Mouse (Mus musculus) CH12.LX (cell line): ENCODE results near the gene Rbm47. TPM values are rescaled to one million over a fixed set of nuclear protein-coding genes. Genes with fewer than 3 reads are reported as not detected.

Experiments
- DNase-seq: peaks from one replicate; pipeline ENCODE4 v3.0.0-alpha.2; 2013; ENCODE audit errors: extremely low read depth
- H3K27ac ChIP-seq: 2 replicates; pipeline ENCODE4 v1.5.1; 2012; ENCODE audit warnings: low read depth, mild to moderate bottlenecking, control low read depth, moderate library complexity; ENCODE audit not compliant: insufficient read depth
- H3K27me3 ChIP-seq: replicated peaks from 2 replicates; pipeline ENCODE3; 2012; ENCODE audit warnings: inconsistent platforms
- H3K36me3 ChIP-seq, 2 experiments: replicated peaks in 1 of 2; 2 replicates each; pipeline versions ENCODE3 to v1.6.1; 2012; ENCODE audit warnings: inconsistent platforms in 1 of 2, low read length in 1 of 2, mild to moderate bottlenecking in 1 of 2, mixed read lengths in 1 of 2, moderate library complexity in 1 of 2; ENCODE audit not compliant: control insufficient read depth in 1 of 2, insufficient read depth in 1 of 2
- H3K4me1 ChIP-seq, 2 experiments: 2 replicates each; pipeline ENCODE4 v1.6.1; 2012; ENCODE audit warnings: inconsistent platforms in 1 of 2, moderate library complexity in 1 of 2; ENCODE audit not compliant: insufficient read depth in 2 of 2, control insufficient read depth in 1 of 2
- H3K4me2 ChIP-seq: 2 replicates; pipeline ENCODE4 v1.6.1; 2012; ENCODE audit warnings: low read depth, mild to moderate bottlenecking, control low read depth; ENCODE audit not compliant: poor library complexity, insufficient read depth, severe bottlenecking
- H3K4me3 ChIP-seq, 3 experiments: fragments of 150-350 bp in 1 of 3; sonication (generic) in 1 of 3; replicated peaks in 1 of 3; 2 replicates each; pipeline versions ENCODE3 to v1.5.1; 2011 to 2012; ENCODE audit warnings: low read depth in 2 of 3, low read length in 2 of 3, mild to moderate bottlenecking in 2 of 3, moderate library complexity in 2 of 3, control low read depth in 1 of 3, improper control_type of control experiment in 1 of 3, inconsistent platforms in 1 of 3, mixed read lengths in 1 of 3; ENCODE audit not compliant: poor library complexity in 1 of 3
- H3K79me2 ChIP-seq: replicated peaks from 2 replicates; pipeline ENCODE4 v1.6.1; 2012; ENCODE audit warnings: mild to moderate bottlenecking, moderate library complexity; ENCODE audit not compliant: control insufficient read depth, poor library complexity, insufficient read depth, severe bottlenecking; ENCODE audit errors: extremely low read depth
- H3K9ac ChIP-seq: 2 replicates; pipeline ENCODE4 v1.6.1; 2012; ENCODE audit warnings: low read depth, mild to moderate bottlenecking, control low read depth, moderate library complexity; ENCODE audit not compliant: insufficient read depth
- H3K9me3 ChIP-seq: replicated peaks from 2 replicates; pipeline ENCODE3; 2012; ENCODE audit warnings: low read length, inconsistent platforms, mixed read lengths
- CHD1 ChIP-seq: IDR thresholded peaks from 2 replicates; pipeline ENCODE4 v1.6.1; 2012; ENCODE audit warnings: low read depth, low read length, improper control_type of control experiment, inconsistent platforms
- CTCF ChIP-seq, 2 experiments: IDR thresholded peaks in 1 of 2; conservative IDR thresholded peaks in 1 of 2; 2 replicates each; pipeline ENCODE4 v1.5.1; 2011 to 2012; ENCODE audit warnings: low read depth in 2 of 2, low read length in 2 of 2, improper control_type of control experiment in 1 of 2, inconsistent platforms in 1 of 2, mild to moderate bottlenecking in 1 of 2, moderate library complexity in 1 of 2
- E2F4 ChIP-seq: IDR thresholded peaks from 2 replicates; pipeline ENCODE4 v1.6.1; 2011; ENCODE audit warnings: low read depth, low read length, improper control_type of control experiment; ENCODE audit not compliant: insufficient replicate concordance
- ELF1 ChIP-seq: IDR thresholded peaks from 2 replicates; pipeline ENCODE4 v1.6.1; 2014; ENCODE audit warnings: low read depth, mild to moderate bottlenecking, inconsistent platforms, low read length, improper control_type of control experiment
- EP300 ChIP-seq: IDR thresholded peaks from 2 replicates; pipeline ENCODE4 v1.6.1; 2011; ENCODE audit warnings: low read length, improper control_type of control experiment
- GABPA ChIP-seq: IDR thresholded peaks from 2 replicates; pipeline ENCODE4 v1.6.1; 2012; ENCODE audit warnings: low read depth, low read length, improper control_type of control experiment, inconsistent platforms; ENCODE audit not compliant: insufficient replicate concordance
- HCFC1 ChIP-seq: IDR thresholded peaks from 2 replicates; pipeline ENCODE4 v1.6.1; 2012; ENCODE audit warnings: low read depth, mild to moderate bottlenecking, inconsistent platforms, low read length, improper control_type of control experiment
- JUN ChIP-seq: IDR thresholded peaks from 2 replicates; pipeline ENCODE4 v1.6.1; 2011; ENCODE audit warnings: low read depth, mild to moderate bottlenecking, low read length, improper control_type of control experiment, moderate library complexity; ENCODE audit not compliant: insufficient read depth
- JUND ChIP-seq: conservative IDR thresholded peaks from 2 replicates; pipeline ENCODE4 v1.6.1; 2011; ENCODE audit warnings: low read depth, low read length, improper control_type of control experiment
- MAFK ChIP-seq: IDR thresholded peaks from 2 replicates; pipeline ENCODE4 v1.6.1; 2011; ENCODE audit warnings: low read length, improper control_type of control experiment; ENCODE audit not compliant: insufficient replicate concordance
- MAX ChIP-seq: IDR thresholded peaks from 2 replicates; pipeline ENCODE4 v1.6.1; 2011; ENCODE audit warnings: low read length, improper control_type of control experiment
- MAZ ChIP-seq: IDR thresholded peaks from 2 replicates; pipeline ENCODE4 v1.6.1; 2012; ENCODE audit warnings: low read depth, mild to moderate bottlenecking, inconsistent platforms, low read length, improper control_type of control experiment, moderate library complexity
- MEF2A ChIP-seq: IDR thresholded peaks from 2 replicates; pipeline ENCODE4 v1.6.1; 2014; ENCODE audit warnings: low read depth, mild to moderate bottlenecking, inconsistent platforms, low read length, improper control_type of control experiment, borderline replicate concordance
- PAX5 ChIP-seq: IDR thresholded peaks from 2 replicates; pipeline ENCODE4 v1.6.1; 2012; ENCODE audit warnings: low read length, inconsistent platforms, mixed read lengths
- RAD21 ChIP-seq: IDR thresholded peaks from 2 replicates; pipeline ENCODE4 v1.6.1; 2011; ENCODE audit warnings: low read depth, mild to moderate bottlenecking, low read length, improper control_type of control experiment, moderate library complexity
- SIN3A ChIP-seq: IDR thresholded peaks from 2 replicates; pipeline ENCODE4 v1.6.1; 2012; ENCODE audit warnings: low read length, improper control_type of control experiment, inconsistent platforms
- SMC3 ChIP-seq: IDR thresholded peaks from 2 replicates; pipeline ENCODE4 v1.6.1; 2011; ENCODE audit warnings: low read depth, low read length, improper control_type of control experiment
- TBP ChIP-seq: conservative IDR thresholded peaks from 2 replicates; pipeline ENCODE4 v1.6.1; 2011; ENCODE audit warnings: low read depth, low read length, improper control_type of control experiment
- USF2 ChIP-seq: conservative IDR thresholded peaks from 2 replicates; pipeline ENCODE4 v1.6.1; 2011; ENCODE audit warnings: low read depth, low read length, improper control_type of control experiment
- ZKSCAN1 ChIP-seq: IDR thresholded peaks from 2 replicates; pipeline ENCODE4 v1.6.1; 2012; ENCODE audit warnings: low read depth, inconsistent platforms, low read length, improper control_type of control experiment, borderline replicate concordance
- ZMIZ1 ChIP-seq: IDR thresholded peaks from 2 replicates; pipeline ENCODE4 v1.6.1; 2012; ENCODE audit warnings: low read depth, mild to moderate bottlenecking, inconsistent platforms, low read length, improper control_type of control experiment
- ZNF384 ChIP-seq: IDR thresholded peaks from 2 replicates; pipeline ENCODE4 v1.6.1; 2012; ENCODE audit warnings: low read depth, low read length, improper control_type of control experiment, inconsistent platforms
- dilution Hi-C: fragments of 300-500 bp; cut with MboI; formaldehyde crosslinking; loops from 2 replicates; pipeline ENCODE4 v1.14.3; 2020; ENCODE audit warnings: low sequenced_read_pairs; ENCODE audit not compliant: extremely low pct_unique_long_range_greater_than_20kb, extremely low pct_ligation_motif_present
- in situ Hi-C: fragments of 300-500 bp; cut with MboI; formaldehyde crosslinking; loops from 3 replicates; pipeline ENCODE4 v1.14.3; 2019; ENCODE audit warnings: low sequenced_read_pairs, low pct_ligation_motif_present, low pct_unique_long_range_greater_than_20kb, mixed read lengths
- polyA plus RNA-seq: library from polyadenylated mRNA; unstranded; fragments of >175 nt; gene quantifications from 2 replicates; pipeline ENCODE4 v1.2.1, GENCODE M21; 2012; ENCODE audit warnings: low read depth; ENCODE audit not compliant: insufficient read length
- total RNA-seq, 2 experiments: library from RNA; depleted of rRNA; stranded (reverse); fragments of 300-350 nt in 1 of 2; fragments of >200 nt in 1 of 2; gene quantifications; 2 replicates each; pipeline ENCODE4 v1.2.3; 2012 to 2014

Gene Rbm47
- total and polyA plus RNA-seq, 3 experiments: 0.08 to 9.2 (median 1.1) TPM

- no peaks in the 10 kb centered on the region for H3K9me3 ChIP-seq
- H3K27ac ChIP-seq: no peak overlapping the region
- no peak for DNase-seq
- no peak overlapping the region for H3K4me3 ChIP-seq
- no peak for TF ChIP-seq SIN3A
- no peak for TF ChIP-seq ELF1
- no peak for TF ChIP-seq EP300
- no peak for TF ChIP-seq PAX5
- no peak for TF ChIP-seq MAFK
- TF ChIP-seq CTCF (conservative IDR thresholded peaks at IDR 0.05 in 1 of 2, IDR thresholded peaks at IDR 0.05 in 1 of 2; ENCODE audit: low read depth in 2 of 2, low read length in 2 of 2): no peak
- no peak for TF ChIP-seq MAX
- no peaks in the 10 kb centered on the region for H3K27me3 ChIP-seq
- H3K79me2 ChIP-seq: no peaks in the 10 kb centered on the region
- H3K9ac ChIP-seq: no peak overlapping the region
- in situ Hi-C loops (no loop called here), dilution Hi-C loops (no loop called here)
- peaks cover 0 to 9% of the 10 kb centered on the region in 2 experiments for H3K36me3 ChIP-seq
- no peak overlapping the region for H3K4me2 ChIP-seq
- no peaks in the 10 kb centered on the region for H3K4me1 ChIP-seq
Measured at GRCm38 (mm10) chr5:66034375-66035195, 138.3 kb downstream of the Rbm47 start.

- peaks cover 0 to 9% of the 10 kb centered on the region in 2 experiments for H3K36me3 ChIP-seq
- H3K4me2 ChIP-seq: no peak overlapping the region
- TF ChIP-seq MAFK: no peak
- no peak for TF ChIP-seq ZNF384
- TF ChIP-seq, all 38 proteins: peak for 0
- no peaks in the 10 kb centered on the region for H3K4me1 ChIP-seq
- no peaks in the 10 kb centered on the region for H3K79me2 ChIP-seq
- no peak overlapping the region for H3K27ac ChIP-seq
- H3K9me3 ChIP-seq: no peaks in the 10 kb centered on the region
- H3K27me3 ChIP-seq: no peaks in the 10 kb centered on the region
- in situ Hi-C loops: no loop called here
- no peak for DNase-seq
- no peak overlapping the region for H3K9ac ChIP-seq
- no peak overlapping the region for H3K4me3 ChIP-seq
- dilution Hi-C loops: no loop called here
Measured at GRCm38 (mm10) chr5:66032826-66033225, 140.1 kb downstream of the Rbm47 start.

GRCm38 (mm10) chr5:66031699-66032098 lies 141.2 kb downstream of the Rbm47 start:
- Histone ChIP-seq H3K27ac (no peak overlapping the region), H3K9ac (no peak overlapping the region), H3K36me3 (peaks cover 3 to 14% of the 10 kb centered on the region in 2 experiments), H3K4me1 (no peaks in the 10 kb centered on the region), H3K9me3 (no peaks in the 10 kb centered on the region), H3K27me3 (no peaks in the 10 kb centered on the region), H3K4me3 (no peak overlapping the region), H3K4me2 (no peak overlapping the region), H3K79me2 (no peaks in the 10 kb centered on the region)
- TF ChIP-seq USF2 (no peak), TBP (no peak), MEF2A (no peak), MAZ (no peak), CTCF (conservative IDR thresholded peaks at IDR 0.05 in 1 of 2, IDR thresholded peaks at IDR 0.05 in 1 of 2; ENCODE audit: low read depth in 2 of 2, low read length in 2 of 2) (no peak), JUND (no peak), HCFC1 (no peak), SIN3A (no peak), EP300 (no peak), SMC3 (no peak), MAX (no peak), RAD21 (no peak), ZMIZ1 (no peak), JUN (no peak), GABPA (no peak), E2F4 (no peak), ZKSCAN1 (no peak), CHD1 (no peak), PAX5 (no peak)
- no peak for DNase-seq
- in situ Hi-C loops (no loop called here), dilution Hi-C loops (no loop called here)
